Mouse (Mus musculus) embryonic facial prominence, embryonic 14.5 days (tissue): ENCODE results near the gene Rita1. TPM values are rescaled to one million over a fixed set of nuclear protein-coding genes. Genes with fewer than 3 reads are reported as not detected.

Experiments used
- ATAC-seq: fragments of 200-750 bp; cut with Nextera tagmentation; 2 replicates; pipeline ENCODE4 v1.8.0; 2017; ENCODE audit warnings: low read depth, moderate number of reproducible peaks, moderate TSS enrichment
- DNase-seq: peaks from one replicate; pipeline ENCODE4 v3.0.0-alpha.2; 2015; ENCODE audit warnings: low spot score
- H3K27ac ChIP-seq: fragments of 300-500 bp; sonication (generic); replicated peaks from 2 replicates; pipeline ENCODE4 v1.5.1; 2014; ENCODE audit warnings: low read depth, mild to moderate bottlenecking, low read length, moderate library complexity
- H3K27me3 ChIP-seq: fragments of 300-500 bp; sonication (generic); replicated peaks from 2 replicates; pipeline ENCODE4 v1.6.1; 2014; ENCODE audit warnings: low read length; ENCODE audit not compliant: control insufficient read depth, insufficient read depth
- H3K36me3 ChIP-seq: fragments of 300-500 bp; sonication (generic); 2 replicates; pipeline ENCODE4 v1.6.1; 2014; ENCODE audit warnings: low read length, mixed read lengths; ENCODE audit not compliant: control insufficient read depth, insufficient read depth
- H3K4me1 ChIP-seq: fragments of 300-500 bp; sonication (generic); 2 replicates; pipeline ENCODE4 v1.6.1; 2014; ENCODE audit warnings: antibody characterized with exemption, low read length; ENCODE audit not compliant: control insufficient read depth, insufficient read depth
- H3K4me2 ChIP-seq: fragments of 300-500 bp; sonication (generic); 2 replicates; pipeline ENCODE4 v1.6.1; 2014; ENCODE audit warnings: low read depth, mild to moderate bottlenecking, low read length, moderate library complexity, mixed read lengths
- H3K4me3 ChIP-seq: fragments of 300-500 bp; sonication (generic); 2 replicates; pipeline ENCODE4 v1.5.1; 2014; ENCODE audit warnings: low read depth, mild to moderate bottlenecking, low read length
- H3K9ac ChIP-seq: fragments of 300-500 bp; sonication (generic); 2 replicates; pipeline ENCODE4 v1.6.1; 2014; ENCODE audit warnings: low read depth, mild to moderate bottlenecking, low read length, moderate library complexity, mixed read lengths
- H3K9me3 ChIP-seq: fragments of 300-500 bp; sonication (generic); 2 replicates; pipeline ENCODE4 v1.6.1; 2016; ENCODE audit warnings: low read length; ENCODE audit not compliant: control insufficient read depth
- WGBS: fragments of 180-500 bp; shearing (Covaris S2); extraction: QIAGEN DNeasy Blood & Tissue Kit; methylation state at CpG from one replicate; pipeline ENCODE4 v1.1.7; 2014; 5-methylcytosine and 5-hydroxymethylcytosine counted together
- polyA plus RNA-seq: library from polyadenylated mRNA; unstranded; fragments of >200 nt; fragmentation: Nextera tagmentation; extraction: Ambion mirVana; gene quantifications from 2 replicates; pipeline ENCODE4 v1.2.1, GENCODE M21; 2014

The Rita1 gene
- polyA plus RNA-seq, 1 experiment from 2014 or later: 11.4 TPM

DNA sequence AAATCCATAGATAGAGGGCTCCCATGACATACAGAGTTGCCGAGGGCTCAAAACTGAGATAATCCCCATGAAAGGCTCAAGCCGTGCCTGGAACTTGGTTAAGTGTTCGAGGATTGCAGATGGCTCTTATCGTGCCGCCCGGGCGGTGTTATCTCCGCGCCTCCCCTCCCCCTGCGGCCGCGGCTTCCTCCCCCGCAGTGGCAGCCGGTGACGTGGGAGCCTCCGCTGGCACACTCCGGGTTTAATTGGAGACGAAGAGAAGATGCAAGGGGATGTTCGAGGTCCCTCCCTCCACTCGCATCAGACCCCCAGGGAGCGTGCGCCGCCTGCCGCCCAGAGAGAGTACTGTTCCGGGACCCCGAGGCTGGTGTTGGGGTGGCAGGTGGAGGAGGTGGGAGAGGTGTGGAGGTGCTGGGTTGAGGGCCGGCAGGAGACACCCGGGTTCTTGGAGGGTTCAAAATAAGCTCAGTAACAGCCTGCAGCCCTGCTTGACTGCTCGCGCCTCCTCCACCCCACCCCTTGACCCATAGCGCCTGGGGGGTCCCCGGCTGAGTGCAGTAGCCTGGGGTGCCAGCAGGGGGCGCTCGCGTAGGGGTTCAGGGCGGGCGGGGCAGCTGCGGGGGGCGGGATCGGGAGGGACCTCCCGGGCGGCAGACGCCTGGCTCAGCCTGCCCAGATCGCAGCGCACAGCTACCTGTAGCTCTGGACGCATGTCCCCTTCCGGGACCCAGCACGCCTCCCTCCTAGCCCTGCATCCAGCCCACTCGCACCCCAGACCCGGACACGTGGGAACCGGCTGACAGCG, 36.4 kb upstream of the Rita1 start, which contains the start of gene Rasal1:
Gene Rasal1, plus strand, starts transcription at position 244 of the 805 bp plus-strand sequence.
- under 1% methylated on average over 38 of the region's 53 CpGs for WGBS
- Histone ChIP-seq H3K27ac (no peak within 1 kb of the TSS), H3K9ac (peak within 1 kb of the TSS; percentile 30; the same call in 1 of the 2 replicates), H3K4me2 (peak within 1 kb of the TSS; percentile 50), H3K36me3 (no peaks in the 10 kb centered on the region), H3K4me1 (no peaks in the 10 kb centered on the region), H3K4me3 (peak within 1 kb of the TSS; percentile 25), H3K9me3 (no peaks in the 10 kb centered on the region), H3K27me3 (peaks cover 49% of the 10 kb centered on the region)
- DNase-seq (no peak), ATAC-seq (peak; percentile 62; the same call in 1 of the 2 replicates)

DNA sequence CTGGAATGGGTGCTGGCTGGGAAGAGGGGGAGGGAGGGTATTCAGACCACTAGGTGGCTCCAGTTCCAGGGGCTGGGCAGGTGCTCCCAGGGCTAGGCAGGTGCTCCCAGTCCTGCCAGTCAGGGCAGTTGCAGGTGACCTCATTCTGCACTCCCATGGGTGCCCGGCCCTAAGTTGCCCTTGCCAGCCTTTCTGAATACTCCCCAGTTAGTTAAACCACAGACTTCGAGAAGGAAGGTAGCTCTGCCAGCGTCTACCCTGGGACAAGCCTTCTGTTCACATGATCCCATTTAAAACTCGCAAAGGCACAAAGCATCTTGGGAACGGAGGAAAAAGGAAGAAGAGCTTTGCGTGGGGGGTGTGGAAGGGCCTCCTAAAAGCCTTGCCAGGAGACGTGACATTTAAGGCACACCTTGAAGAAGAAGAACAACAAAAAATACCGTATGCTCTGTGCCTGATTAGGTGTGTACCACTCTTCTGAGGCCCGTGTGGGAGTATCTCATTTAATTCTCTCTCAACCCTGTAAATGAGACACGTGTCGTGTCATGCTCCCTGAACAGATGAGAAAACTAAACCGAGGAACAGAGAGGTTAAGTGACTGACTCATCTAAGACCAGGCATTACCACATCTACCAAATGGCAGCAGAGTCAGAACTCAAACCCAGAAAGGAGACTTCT, 35.6 kb upstream of the Rita1 start:
- Histone ChIP-seq H3K36me3 (no peaks in the 10 kb centered on the region), H3K27ac (no peak overlapping the region), H3K4me2 (no peak overlapping the region), H3K4me3 (no peak overlapping the region), H3K27me3 (peaks cover 49% of the 10 kb centered on the region), H3K4me1 (no peaks in the 10 kb centered on the region), H3K9me3 (no peaks in the 10 kb centered on the region), H3K9ac (no peak overlapping the region)
- no peak for DNase-seq
- 39% methylated on average over 12 of the region's 12 CpGs for WGBS
- ATAC-seq: no peak

DNA sequence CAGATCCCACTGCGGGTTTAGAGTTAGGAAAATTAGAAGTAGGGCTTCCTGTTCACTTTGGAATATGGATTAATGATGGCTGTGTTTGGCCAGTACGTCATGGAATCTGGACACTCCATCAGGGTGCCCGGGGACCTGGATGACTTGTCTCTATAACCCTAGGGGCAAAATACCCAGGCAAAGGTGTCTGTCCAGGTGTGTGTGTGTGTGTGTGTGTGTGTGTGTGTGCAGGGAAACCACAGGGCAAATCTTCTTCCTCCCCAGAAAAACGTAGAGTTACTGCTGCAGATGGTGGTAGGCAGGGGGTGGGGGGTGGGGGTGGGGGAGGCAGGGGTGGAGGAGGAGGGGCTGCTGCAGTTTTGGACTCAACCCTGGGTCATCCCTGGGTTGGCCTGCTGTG, 35.0 kb upstream of the Rita1 start:
- no peaks in the 10 kb centered on the region for H3K4me1 ChIP-seq
- DNase-seq (no peak), ATAC-seq (no peak)
- no peak overlapping the region for H3K4me2 ChIP-seq
- H3K9ac ChIP-seq: no peak overlapping the region
- H3K27me3 ChIP-seq: peaks cover 49% of the 10 kb centered on the region
- no peak overlapping the region for H3K27ac ChIP-seq
- no peaks in the 10 kb centered on the region for H3K9me3 ChIP-seq
- H3K36me3 ChIP-seq: no peaks in the 10 kb centered on the region
- H3K4me3 ChIP-seq: no peak overlapping the region
- 68% methylated on average over 4 of the region's 4 CpGs for WGBS

- H3K27me3 ChIP-seq: peaks cover 41% of the 10 kb centered on the region
- H3K9ac ChIP-seq: no peak overlapping the region
- ATAC-seq (no peak), DNase-seq (no peak)
- H3K9me3 ChIP-seq: no peaks in the 10 kb centered on the region
- no peaks in the 10 kb centered on the region for H3K36me3 ChIP-seq
- H3K4me2 ChIP-seq: no peak overlapping the region
- no peak overlapping the region for H3K27ac ChIP-seq
- H3K4me1 ChIP-seq: no peaks in the 10 kb centered on the region
- 57% methylated on average over 6 of the region's 6 CpGs for WGBS
- H3K4me3 ChIP-seq: no peak overlapping the region
These were observed 33.5 kb upstream of the Rita1 start for GRCm38 (mm10) chr5:120645851-120646250.

- Histone ChIP-seq H3K27me3 (peaks cover 25% of the 10 kb centered on the region), H3K4me2 (no peak overlapping the region), H3K4me1 (no peaks in the 10 kb centered on the region), H3K27ac (no peak overlapping the region), H3K9me3 (no peaks in the 10 kb centered on the region), H3K4me3 (no peak overlapping the region), H3K36me3 (no peaks in the 10 kb centered on the region), H3K9ac (no peak overlapping the region)
- 83% methylated on average over 3 of the region's 3 CpGs for WGBS
- DNase-seq (no peak), ATAC-seq (no peak)
These were observed 31.8 kb upstream of the Rita1 start for GRCm38 (mm10) chr5:120644227-120644626.

- no peaks in the 10 kb centered on the region for H3K36me3 ChIP-seq
- DNase-seq (no peak), ATAC-seq (no peak)
- 69% methylated on average over 14 of the region's 14 CpGs for WGBS
- no peak overlapping the region for H3K27ac ChIP-seq
- H3K9me3 ChIP-seq: no peaks in the 10 kb centered on the region
- H3K9ac ChIP-seq: no peak overlapping the region
- H3K4me3 ChIP-seq: no peak overlapping the region
- H3K27me3 ChIP-seq: peaks cover 18% of the 10 kb centered on the region
- no peak overlapping the region for H3K4me2 ChIP-seq
- no peaks in the 10 kb centered on the region for H3K4me1 ChIP-seq
These were observed 31.1 kb upstream of the Rita1 start for GRCm38 (mm10) chr5:120643365-120644085.

- H3K4me2 ChIP-seq: no peak overlapping the region
- H3K9ac ChIP-seq: no peak overlapping the region
- no peak for DNase-seq
- WGBS: 86% methylated on average over 7 of the region's 7 CpGs
- H3K36me3 ChIP-seq: no peaks in the 10 kb centered on the region
- no peaks in the 10 kb centered on the region for H3K9me3 ChIP-seq
- H3K4me3 ChIP-seq: no peak overlapping the region
- no peak overlapping the region for H3K27ac ChIP-seq
- ATAC-seq: no peak
- H3K4me1 ChIP-seq: no peaks in the 10 kb centered on the region
- no peaks in the 10 kb centered on the region for H3K27me3 ChIP-seq
These were observed 27.7 kb upstream of the Rita1 start for GRCm38 (mm10) chr5:120640094-120640493.

- Histone ChIP-seq H3K4me2 (no peak overlapping the region), H3K9ac (no peak overlapping the region), H3K9me3 (peaks cover 6% of the 10 kb centered on the region; the same call in 1 of the 2 replicates), H3K4me3 (no peak overlapping the region), H3K27me3 (0 out of 2 replicates have a peak, but pooled peaks cover 3% of the 10 kb centered on the region), H3K27ac (no peak overlapping the region), H3K4me1 (no peaks in the 10 kb centered on the region), H3K36me3 (no peaks in the 10 kb centered on the region)
- ATAC-seq (no peak), DNase-seq (no peak)
- WGBS: 86% methylated on average over 5 of the region's 5 CpGs
These were observed 23.2 kb upstream of the Rita1 start for GRCm38 (mm10) chr5:120635633-120636032.
